Mouse (Mus musculus): ENCODE measurements at regions not wholly inside any gene's neighbourhood (a gene's known extent, or its start where the extent isn't known, plus 50 kb on each side); places are given as distances from the start of the nearest gene placed in this dataset.

GRCm38 (mm10) chr17:87504960-87505681 is 58.4 kb upstream of the Calm2 start:
- no peak for TF ChIP-seq EP300 (IDR thresholded peaks at IDR 0.05)
- no peak for TF ChIP-seq CTCF (IDR thresholded peaks at IDR 0.05)
